ENCODE assay signal across 8 mouse cellular contexts in genomic region chr2:71872801-71873443, GRCm38 (mm10). TPM values are rescaled to one million over a fixed set of nuclear protein-coding genes. Genes with fewer than 3 reads are reported as not detected.
DNase-seq lines count a peak whose midpoint lies in the region; ATAC-seq and TF ChIP-seq lines count a peak whose summit lies in the region.

Gene Pdk1 (plus strand): TSS chr2:71873224.

- TF ChIP-seq RAD21 in MEL (IDR thresholded peaks at IDR 0.05; ENCODE audit: low read depth, low read length): no peak

- H3K27ac ChIP-seq in MEL (ENCODE audit: control insufficient read depth, low read depth, low read length): peak within 1 kb of the TSS; percentile 60
- no peak within 1 kb of the TSS for H3K27ac ChIP-seq in cerebellum, adult 2 months (ENCODE audit: insufficient read depth, low read length)
- peak within 1 kb of the TSS; percentile 66; the same call in 1 of the 2 replicates for H3K27ac ChIP-seq in forebrain, postnatal 0 days (ENCODE audit: low read depth, low read length)
- H3K27ac ChIP-seq in lung, embryonic 15.5 days: peak within 1 kb of the TSS; percentile 97

- no peak for TF ChIP-seq CTCF in MEL (IDR thresholded peaks at IDR 0.05 in 2 of 3, conservative IDR thresholded peaks at IDR 0.05 in 1 of 3; ENCODE audit: control insufficient read depth in 1 of 3, insufficient read depth in 1 of 3, low read depth in 2 of 3, low read length in 3 of 3, poor library complexity in 1 of 3, severe bottlenecking in 1 of 3)
- no peak for TF ChIP-seq CTCF in cerebellum, adult 2 months (IDR thresholded peaks at IDR 0.05; ENCODE audit: borderline replicate concordance, insufficient read depth, low read depth, low read length)
- TF ChIP-seq CTCF in forebrain, postnatal 0 days (IDR thresholded peaks at IDR 0.05; ENCODE audit: low read depth): peak; percentile 25; the same call in 1 of the 2 replicates

- ATAC-seq in forebrain, postnatal 0 days: peak; percentile 98
- ATAC-seq in lung, embryonic 15.5 days (ENCODE audit: borderline replicate concordance, extremely low read depth, low FRiP score, low TSS enrichment): peak; percentile 98

- H3K4me2 ChIP-seq in forebrain, postnatal 0 days (ENCODE audit: low read depth): peak within 1 kb of the TSS; percentile 84
- H3K4me2 ChIP-seq in lung, embryonic 15.5 days: peak within 1 kb of the TSS; percentile 93

- H3K79me2 ChIP-seq in MEL (ENCODE audit: control insufficient read depth, insufficient read depth, low read length, poor library complexity): no peaks in the 10 kb centered on the region; the same call in 1 of the 2 replicates

- WGBS in cerebellum, adult 2 months: under 1% methylated on average over 55 of the region's 55 CpGs
- WGBS in forebrain, postnatal 0 days: 2% methylated on average over 54 of the region's 55 CpGs
- under 1% methylated on average over 53 of the region's 55 CpGs for WGBS in lung, embryonic 15.5 days

- H3K4me3 ChIP-seq in MEL (ENCODE audit: control insufficient read depth in 1 of 2, insufficient read depth in 1 of 2, low read depth in 2 of 2, low read length in 2 of 2): peak within 1 kb of the TSS; percentile 70 to 71
- peak within 1 kb of the TSS; percentile 92 for H3K4me3 ChIP-seq in cerebellum, adult 2 months (replicated peaks; ENCODE audit: insufficient read depth, low read depth, low read length)
- peak within 1 kb of the TSS; percentile 83 for H3K4me3 ChIP-seq in forebrain, postnatal 0 days (ENCODE audit: low read depth, low read length)
- peak within 1 kb of the TSS; percentile 73 for H3K4me3 ChIP-seq in lung, embryonic 15.5 days

- peaks cover 0 to 6% of the 10 kb centered on the region in 2 experiments; a peak in 2 of 4 replicates for H3K36me3 ChIP-seq in MEL (ENCODE audit: control insufficient read depth in 1 of 2, insufficient read depth in 2 of 2, low read length in 2 of 2)
- 0 out of 2 replicates have a peak, but pooled peaks cover 2% of the 10 kb centered on the region for H3K36me3 ChIP-seq in forebrain, postnatal 0 days (ENCODE audit: insufficient read depth)
- no peaks in the 10 kb centered on the region for H3K36me3 ChIP-seq in lung, embryonic 15.5 days

- peak; percentile 96 for DNase-seq in MEL (ENCODE audit: low read depth, low spot score)
- DNase-seq in cerebellum, adult 2 months: peak; percentile 96 to 97
- peak; percentile 96 for DNase-seq in forebrain, postnatal 0 days
- peak; percentile 99 for DNase-seq in heart, postnatal 4 days
- DNase-seq in layer of hippocampus, adult 8-10 months (ENCODE audit: low spot score in 2 of 2): peak; percentile 94 to 97
- peak; percentile 97 for DNase-seq in ovary, adult 18-20 months (ENCODE audit: low spot score)
- DNase-seq in thymus, postnatal 0 days (ENCODE audit: low spot score): peak; percentile 98

- H3K27me3 ChIP-seq in MEL (ENCODE audit: control insufficient read depth in 1 of 2, insufficient read depth in 2 of 2, low read length in 2 of 2): peaks cover 0 to 2% of the 10 kb centered on the region in 2 experiments; a peak in 1 of 4 replicates
- H3K27me3 ChIP-seq in cerebellum, adult 2 months (ENCODE audit: control insufficient read depth, insufficient read depth, low read length): no peaks in the 10 kb centered on the region
- H3K27me3 ChIP-seq in forebrain, postnatal 0 days (ENCODE audit: insufficient read depth, low read length): no peaks in the 10 kb centered on the region
- no peaks in the 10 kb centered on the region for H3K27me3 ChIP-seq in lung, embryonic 15.5 days

- peak within 1 kb of the TSS; percentile 82 for H3K9ac ChIP-seq in MEL (ENCODE audit: control insufficient read depth, low read depth, low read length, poor library complexity, severe bottlenecking)
- H3K9ac ChIP-seq in forebrain, postnatal 0 days: peak within 1 kb of the TSS; percentile 76
- H3K9ac ChIP-seq in lung, embryonic 15.5 days: peak within 1 kb of the TSS; percentile 82

- no peaks in the 10 kb centered on the region for H3K9me3 ChIP-seq in MEL (replicated peaks; ENCODE audit: insufficient read depth, low read length)
- no peaks in the 10 kb centered on the region for H3K9me3 ChIP-seq in forebrain, postnatal 0 days (ENCODE audit: low read length)
- H3K9me3 ChIP-seq in lung, embryonic 15.5 days: no peaks in the 10 kb centered on the region

- peaks cover 2 to 5% of the 10 kb centered on the region in 2 experiments for H3K4me1 ChIP-seq in MEL (ENCODE audit: control insufficient read depth in 1 of 2, insufficient read depth in 2 of 2, low read length in 2 of 2)
- no peaks in the 10 kb centered on the region for H3K4me1 ChIP-seq in cerebellum, adult 2 months (ENCODE audit: control insufficient read depth, insufficient read depth, low read length)
- H3K4me1 ChIP-seq in forebrain, postnatal 0 days (ENCODE audit: insufficient read depth): peaks cover 6% of the 10 kb centered on the region; the same call in 1 of the 2 replicates
- H3K4me1 ChIP-seq in lung, embryonic 15.5 days: peaks cover 14% of the 10 kb centered on the region

- TF ChIP-seq EP300 in MEL (IDR thresholded peaks at IDR 0.05; ENCODE audit: low read depth in 1 of 2, low read length in 2 of 2): no peak

- TF ChIP-seq POLR2A in MEL (IDR thresholded peaks at IDR 0.05; ENCODE audit: control insufficient read depth in 1 of 2, insufficient read depth in 1 of 2, low read depth in 1 of 2, low read length in 2 of 2, poor library complexity in 1 of 2): peak; percentile 45 to 70; a peak in 2 of 4 replicates
- TF ChIP-seq POLR2A in cerebellum, adult 2 months (IDR thresholded peaks at IDR 0.05; ENCODE audit: borderline replicate concordance, insufficient read depth, low read length): peak; percentile 53

TF ChIP-seq in MEL, 35 proteins besides CTCF, POLR2A, EP300 and RAD21:
- TF ChIP-seq MXI1 (IDR thresholded peaks at IDR 0.05; ENCODE audit: low read depth, low read length): peak; percentile 57
- peak; percentile 64; the same call in 1 of the 2 replicates for TF ChIP-seq NELFE (IDR thresholded peaks at IDR 0.05; ENCODE audit: low read depth, low read length)
- peak; percentile 61; the same call in 1 of the 2 replicates for TF ChIP-seq TBP (IDR thresholded peaks at IDR 0.05; ENCODE audit: low read depth, low read length)
- TF ChIP-seq UBTF (IDR thresholded peaks at IDR 0.05; ENCODE audit: borderline replicate concordance, insufficient read depth, low read depth, low read length): no peak
- TF ChIP-seq GABPA (IDR thresholded peaks at IDR 0.05; ENCODE audit: low read depth, low read length): no peak
- TF ChIP-seq USF1 (IDR thresholded peaks at IDR 0.05; ENCODE audit: low read depth, low read length): no peak
- TF ChIP-seq HCFC1 (IDR thresholded peaks at IDR 0.05; ENCODE audit: low read depth, low read length): no peak
- no peak for TF ChIP-seq TCF12 (IDR thresholded peaks at IDR 0.05; ENCODE audit: low read depth, low read length)
- TF ChIP-seq ETS1 (IDR thresholded peaks at IDR 0.05; ENCODE audit: low read depth, low read length): peak; percentile 39; the same call in 1 of the 2 replicates
- no peak for TF ChIP-seq ZKSCAN1 (IDR thresholded peaks at IDR 0.05; ENCODE audit: low read depth, low read length)
- no peak for TF ChIP-seq ELF1 (IDR thresholded peaks at IDR 0.05; ENCODE audit: low read depth, low read length)
- peak; percentile 51; the same call in 1 of the 2 replicates for TF ChIP-seq NRF1 (IDR thresholded peaks at IDR 0.05; ENCODE audit: insufficient read depth, low read depth, low read length, poor library complexity, severe bottlenecking)
- TF ChIP-seq ZNF384 (IDR thresholded peaks at IDR 0.05; ENCODE audit: low read depth, low read length): peak; percentile 95
- no peak for TF ChIP-seq BHLHE40 (IDR thresholded peaks at IDR 0.05; ENCODE audit: borderline replicate concordance, low read depth, low read length)
TF ChIP-seq in MEL: peak in this region for 6.

RNA-seq across cellular contexts. Expression of gene Pdk1, which starts in this region (rescaled TPM):
- total RNA-seq in MEL (2012; rRNA removed): 12.2 and 18.2 TPM in 2 replicates
- polyA plus RNA-seq in MEL (2012; ENCODE audit: insufficient read depth in 1 of 2, insufficient read length in 2 of 2, low read depth in 1 of 2, low replicate concordance in 2 of 2, missing spikeins in 1 of 2): 10 to 100 TPM in 1 of 2 experiments, not detected in 1; 56.1 TPM
- polyA plus RNA-seq in cerebellum, adult 2 months (2012; rRNA removed): 11.8 and 12.7 TPM in 2 replicates
- total RNA-seq in forebrain, postnatal 0 days (2014; rRNA removed): 42.0 and 46.7 TPM in 2 replicates
- polyA plus RNA-seq in forebrain, postnatal 0 days (2015; fragmentation: Nextera tagmentation; extraction: Ambion mirVana): 15.3 and 20.8 TPM in 2 replicates
- total RNA-seq in heart, postnatal 4 days (2021): 100 to 1,000 TPM; 129 to 138 TPM
- total RNA-seq in layer of hippocampus, adult 8-10 months (2022): 10 to 100 TPM; 41.2 to 50.9 (median 47.0) TPM
- 48.6 and 50.1 TPM in 2 replicates for polyA plus RNA-seq in lung, embryonic 15.5 days (2015; fragmentation: Nextera tagmentation; extraction: Ambion mirVana)
- polyA plus RNA-seq in thymus, postnatal 0 days (2015; fragmentation: Nextera tagmentation; extraction: Ambion mirVana): 60.2 and 73.8 TPM in 2 replicates
